Mouse (Mus musculus) gastrocnemius, postnatal 25 days (tissue): ENCODE measurements around the gene Ilf2. TPM values are rescaled to one million over a fixed set of nuclear protein-coding genes. Genes with fewer than 3 reads are reported as not detected.

Experiments used
- DNase-seq: peaks from one replicate; pipeline ENCODE4 v3.0.0; 2022
- total RNA-seq, 2 experiments: library from RNA; stranded (reverse); gene quantifications; 1 replicate in 1 of 2; 2 replicates in 1 of 2; pipeline ENCODE4 v1.2.3; 2021

The Ilf2 gene
- total RNA-seq, 2 experiments from 2014 or later = 23.4 to 25.6 TPM

- no peak for DNase-seq
These were observed 13.3 kb upstream of the Ilf2 start for GRCm38 (mm10) chr3:90462579-90462978.

GRCm38 (mm10) chr3:90464552-90465080 lies 11.3 kb upstream of the Ilf2 start:
- DNase-seq = peak; percentile 24

- DNase-seq = peak; percentile 18
These were observed 10.7 kb upstream of the Ilf2 start for GRCm38 (mm10) chr3:90465081-90465685.

DNA sequence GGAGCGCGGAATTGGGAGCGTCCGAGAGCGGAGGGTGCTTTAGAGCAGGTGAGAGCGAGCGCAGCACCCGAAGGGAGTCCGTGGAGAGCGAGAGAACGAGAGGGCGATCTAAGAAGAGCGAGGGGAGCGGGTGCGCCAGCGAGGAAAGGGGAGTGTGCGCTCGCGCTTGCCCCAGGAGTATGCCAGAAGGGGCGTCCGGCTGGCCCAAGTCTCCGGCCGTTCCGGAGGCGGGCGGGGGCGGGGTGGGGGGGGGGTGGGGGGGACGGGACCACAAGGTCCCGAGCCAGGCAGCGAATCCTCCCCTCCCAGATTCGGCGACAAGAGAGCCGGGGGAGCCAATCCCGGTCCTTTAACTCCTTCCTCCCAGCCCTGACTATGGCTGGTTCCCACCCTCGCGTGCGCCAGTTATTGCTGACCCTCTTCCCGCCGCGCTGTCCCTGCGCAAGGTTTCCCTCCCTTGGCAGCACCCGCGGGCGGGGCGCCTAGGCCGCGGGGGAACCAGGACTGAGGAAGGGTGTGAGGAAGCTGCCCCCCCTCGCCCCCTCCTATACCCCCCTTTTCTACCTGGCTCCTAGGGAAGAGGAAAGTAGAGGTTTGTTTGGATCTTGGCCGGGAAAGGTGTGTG lies 10.1 kb upstream of the Ilf2 start, which contains the start of gene Npr1:
Gene Npr1 (minus strand): TSS at position 181 of the 625 bp plus-strand sequence.
- DNase-seq = peak; percentile 70

GRCm38 (mm10) chr3:90466311-90466766 lies 9.6 kb upstream of the Ilf2 start:
- DNase-seq = peak; percentile 43

GRCm38 (mm10) chr3:90467618-90468300 lies 8.2 kb upstream of the Ilf2 start:
- DNase-seq = no peak

- DNase-seq = peak; percentile 27
These were observed 3.7 kb upstream of the Ilf2 start for GRCm38 (mm10) chr3:90472213-90472612.

- no peak for DNase-seq
These were observed 635 bp upstream of the Ilf2 start for GRCm38 (mm10) chr3:90475151-90475830.

DNA sequence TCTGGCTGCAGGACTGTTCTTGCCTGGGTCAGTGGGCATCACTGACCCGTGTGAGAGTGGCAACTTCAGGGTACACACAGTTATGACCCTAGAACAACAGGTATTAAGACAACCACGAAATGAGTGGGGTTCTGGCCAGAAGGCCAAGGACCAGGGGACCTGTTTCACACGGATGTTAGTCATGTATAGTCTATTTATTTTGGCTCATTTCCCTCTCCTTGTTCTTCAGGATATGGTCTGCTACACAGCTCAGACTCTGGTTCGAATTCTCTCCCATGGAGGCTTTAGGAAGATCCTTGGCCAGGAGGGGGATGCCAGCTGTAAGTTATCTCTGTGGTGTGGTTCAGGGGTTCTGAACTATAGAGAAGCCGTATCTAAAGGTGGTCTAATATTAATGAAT lies 11.1 kb downstream of the Ilf2 start:
- no peak for DNase-seq

GRCm38 (mm10) chr3:90488576-90488975 lies 12.7 kb downstream of the Ilf2 start:
- no peak for DNase-seq

DNA sequence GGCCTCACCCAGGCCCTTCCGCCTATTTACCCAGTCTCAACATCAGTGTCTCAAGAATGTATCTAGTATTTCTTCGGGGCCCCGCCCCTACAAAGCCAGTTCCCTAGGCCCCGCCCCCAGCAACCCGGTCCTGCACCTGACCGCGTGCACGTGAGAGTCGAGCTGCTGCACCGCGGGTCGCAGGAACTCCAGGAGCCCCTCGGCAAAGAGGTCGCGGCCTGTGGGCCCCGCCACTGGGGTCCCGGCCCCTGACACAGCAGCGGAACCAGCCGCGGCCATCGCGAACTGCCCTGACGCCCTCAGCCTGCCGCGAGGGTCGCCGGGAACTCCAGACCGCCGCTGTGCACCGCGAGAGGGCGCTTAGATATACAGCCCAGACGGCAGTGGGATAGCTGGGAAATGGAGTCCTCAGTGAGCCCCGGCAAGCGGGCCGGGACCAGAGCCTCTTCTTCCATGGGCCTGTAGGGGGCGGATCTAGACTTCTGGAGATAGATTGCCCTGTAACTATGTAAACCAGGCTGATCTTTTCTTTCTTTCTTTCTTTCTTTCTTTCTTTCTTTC lies 14.8 kb downstream of the Ilf2 start, which contains the start of gene Snapin:
Gene Snapin (minus strand): TSS at position 338 of the 561 bp plus-strand sequence.
- DNase-seq = peak; percentile 93

DNA sequence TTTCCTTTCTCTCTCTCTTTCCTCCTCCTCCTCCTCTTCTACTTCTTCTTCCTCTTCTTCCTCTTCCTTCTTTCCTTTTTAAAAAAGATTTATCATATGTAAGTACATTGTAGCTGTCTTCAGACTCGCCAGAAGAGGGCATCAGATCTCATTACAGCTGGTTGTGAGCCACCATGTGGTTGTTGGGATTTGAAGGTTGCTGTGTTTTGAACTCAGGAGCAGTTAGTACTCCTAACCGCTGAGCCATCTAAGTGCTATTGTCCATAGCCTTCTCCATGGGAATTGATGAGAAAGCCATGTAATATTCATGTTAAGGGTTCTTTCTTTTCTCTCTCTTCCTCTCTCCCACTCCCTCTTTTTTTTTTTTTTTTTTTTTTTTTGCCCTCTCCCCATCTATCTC lies 15.4 kb downstream of the Ilf2 start:
- DNase-seq = no peak

DNA sequence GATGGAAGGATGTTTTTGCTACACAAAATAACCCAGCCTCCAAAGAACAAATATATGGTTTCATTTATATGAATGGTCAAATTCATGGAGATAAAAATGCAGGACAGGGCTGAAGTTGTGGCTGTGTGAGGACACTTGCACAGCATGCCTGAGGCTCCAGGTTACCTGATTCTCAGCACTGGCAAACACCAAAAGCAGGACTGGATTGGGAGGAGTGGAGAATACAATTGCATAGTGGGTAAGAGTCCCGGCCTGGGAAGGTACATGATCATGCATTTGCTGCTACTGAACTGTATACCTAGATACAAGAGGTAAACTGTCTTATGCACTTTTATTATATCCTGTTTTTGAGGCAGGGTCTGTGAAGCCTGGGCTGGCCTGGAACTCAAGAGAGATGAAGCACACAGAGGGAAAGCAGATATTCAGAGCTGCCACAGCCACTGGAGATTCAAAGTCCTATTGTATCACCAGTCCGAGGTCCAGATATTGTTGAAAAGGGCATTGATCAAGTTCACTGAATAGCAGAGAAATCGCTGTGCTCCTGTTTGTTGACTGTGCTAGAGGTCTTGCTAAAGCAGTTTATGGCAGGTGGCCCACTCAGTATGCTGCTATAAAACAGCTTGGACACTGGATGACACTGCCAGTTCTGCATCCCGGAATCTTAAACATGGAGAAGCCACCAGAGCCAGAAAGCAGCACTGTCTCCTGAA lies 18.1 kb downstream of the Ilf2 start:
- no peak for DNase-seq

DNA sequence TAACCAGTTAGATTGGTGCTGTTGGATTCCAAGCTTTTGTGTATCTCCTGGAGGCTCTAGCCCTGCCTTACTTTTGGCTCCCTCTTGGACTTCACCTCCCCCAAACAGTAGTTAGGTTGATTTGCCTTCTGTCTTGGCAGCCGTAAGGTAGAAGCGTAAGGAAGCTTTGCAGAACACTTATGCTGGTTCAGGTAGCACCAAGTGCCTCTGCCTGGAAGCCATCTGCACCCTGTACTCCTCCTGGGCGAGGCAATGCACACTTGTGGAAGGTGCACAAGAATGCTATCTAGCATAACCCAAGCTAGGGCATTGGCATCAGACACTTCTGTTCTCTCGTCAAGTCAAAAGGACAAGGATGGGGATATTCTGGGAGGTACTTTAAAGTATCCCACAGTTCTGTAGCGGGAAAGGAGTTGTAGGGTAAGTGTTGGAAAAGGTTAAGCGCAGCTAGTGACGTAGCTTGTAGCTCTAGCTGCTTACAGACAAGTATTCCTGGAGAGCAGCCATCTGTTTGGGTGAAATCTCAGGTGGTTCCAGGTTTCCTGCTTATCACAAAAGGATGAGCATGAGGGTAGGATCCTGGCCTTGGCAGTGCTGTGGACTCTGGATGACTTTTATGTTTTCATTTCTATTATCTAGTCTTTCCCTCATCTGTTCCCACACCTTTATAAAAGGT lies 20.1 kb downstream of the Ilf2 start:
- DNase-seq = no peak

- no peak for DNase-seq
These were observed 21.7 kb downstream of the Ilf2 start for GRCm38 (mm10) chr3:90497597-90497996.

DNA sequence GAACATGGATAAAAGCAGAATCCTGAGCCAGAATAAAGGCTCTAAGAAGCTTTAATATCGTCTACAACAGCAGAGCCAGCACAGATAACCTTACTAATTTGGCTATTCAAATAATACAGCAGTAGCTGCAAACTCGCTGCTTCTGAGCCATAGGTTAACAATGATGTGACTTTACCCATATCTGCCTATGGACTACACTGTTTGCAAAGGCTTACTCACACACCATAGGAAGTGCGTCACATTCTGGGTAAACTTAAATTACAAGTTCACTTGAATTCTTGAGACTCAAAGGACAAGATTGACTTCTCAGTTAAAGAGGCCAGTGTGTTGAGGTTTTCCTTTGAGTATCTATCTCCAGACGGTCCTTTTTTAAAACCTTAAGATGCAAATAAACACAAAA lies 27.5 kb downstream of the Ilf2 start:
- no peak for DNase-seq

DNA sequence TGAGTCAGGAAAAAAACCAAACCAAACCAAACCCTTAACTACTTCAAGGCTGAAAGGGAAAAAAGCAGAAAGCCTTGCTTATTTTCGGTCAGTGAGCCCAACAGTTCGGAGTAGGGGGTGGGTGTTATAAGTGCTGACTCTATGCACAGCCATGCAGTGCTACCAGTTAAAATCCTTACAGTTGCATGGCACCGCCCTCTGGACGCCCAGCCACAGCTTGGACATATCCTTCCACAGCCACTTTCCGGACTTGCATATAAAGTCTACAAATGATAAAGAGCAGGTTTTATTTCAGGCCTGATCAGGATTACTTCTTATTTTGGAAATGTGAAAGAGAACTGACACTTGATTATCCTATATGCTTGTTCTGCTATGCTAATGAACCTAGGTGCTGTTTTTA lies 29.3 kb downstream of the Ilf2 start:
- DNase-seq = no peak

DNA sequence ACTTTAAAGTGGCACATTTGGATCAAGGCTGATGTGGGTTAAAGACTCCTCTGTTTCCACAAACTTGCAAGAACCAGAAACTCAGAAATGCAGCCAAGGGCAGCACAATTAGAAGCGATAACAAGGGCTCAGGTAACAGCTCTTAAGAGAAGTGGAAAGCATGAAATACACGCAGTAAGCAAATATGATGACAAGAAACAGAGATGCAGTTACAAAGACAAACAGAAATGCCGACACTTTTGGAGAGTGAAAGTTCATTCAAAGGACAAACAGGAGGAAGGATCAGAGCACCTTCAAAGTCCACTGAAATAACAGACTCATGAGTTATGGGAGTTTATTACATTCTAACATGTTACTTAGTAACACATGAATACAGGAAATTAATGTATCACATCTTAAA lies 30.4 kb downstream of the Ilf2 start:
- no peak for DNase-seq

- no peak for DNase-seq
These were observed 32.5 kb downstream of the Ilf2 start for GRCm38 (mm10) chr3:90508287-90508949.
